Mouse (Mus musculus) spleen, embryonic (tissue): ENCODE data around the gene Trim65.
"Not testable (repeated sequence)": the region's sequence is repeated elsewhere in the genome, so short reads cannot be mapped to it uniquely, and the experiment has no call there.

Experiments used
- CTCF ChIA-PET: fragments of 350-600 bp; sonication (Branson Sonifier 250); formaldehyde crosslinking; loops from one replicate; lab custom pipeline; 2022; lab: Charles Lee

The Trim65 gene

GRCm38 (mm10) chr11:116109441-116110081 lies 21.4 kb downstream of the Trim65 start:
- CTCF ChIA-PET: interaction anchor here (0.8 kb wide), 1 partner anchor 13 kb away, joined by 5 read pairs; no protein-coding TSS in a partner anchor

GRCm38 (mm10) chr11:116108464-116109137 lies 22.3 kb downstream of the Trim65 start:
- CTCF ChIA-PET: no interaction called here

GRCm38 (mm10) chr11:116107777-116108285 lies 23.1 kb downstream of the Trim65 start:
- CTCF ChIA-PET: no interaction called here

- CTCF ChIA-PET: no interaction called here
Observed at GRCm38 (mm10) chr11:116106963-116107776, 23.8 kb downstream of the Trim65 start.

- CTCF ChIA-PET: no interaction called here
Observed at GRCm38 (mm10) chr11:116106154-116106962, 24.6 kb downstream of the Trim65 start.

GRCm38 (mm10) chr11:116105065-116105464 lies 25.9 kb downstream of the Trim65 start:
- CTCF ChIA-PET: interaction anchor here (0.7 kb wide), 1 partner anchor 46 kb away, joined by 4 read pairs; no protein-coding TSS in a partner anchor

- CTCF ChIA-PET: no interaction called here
Observed at GRCm38 (mm10) chr11:116104006-116104646, 26.8 kb downstream of the Trim65 start.

GRCm38 (mm10) chr11:116103572-116103971 lies 27.4 kb downstream of the Trim65 start:
- CTCF ChIA-PET: interaction anchor here (0.5 kb wide), 1 partner anchor 182 kb away, joined by 3 read pairs; no protein-coding TSS in a partner anchor

- CTCF ChIA-PET: no interaction called here
Observed at GRCm38 (mm10) chr11:116102472-116102871, 28.5 kb downstream of the Trim65 start.

- CTCF ChIA-PET: no interaction called here
Observed at GRCm38 (mm10) chr11:116101931-116102381, 29.0 kb downstream of the Trim65 start.

GRCm38 (mm10) chr11:116100839-116101238 lies 30.1 kb downstream of the Trim65 start:
- CTCF ChIA-PET: no interaction called here

- CTCF ChIA-PET: no interaction called here
Observed at GRCm38 (mm10) chr11:116100385-116100784, 30.5 kb downstream of the Trim65 start.

GRCm38 (mm10) chr11:116099462-116099861 lies 31.5 kb downstream of the Trim65 start:
- CTCF ChIA-PET: no interaction called here

GRCm38 (mm10) chr11:116098711-116099460 lies 32.0 kb downstream of the Trim65 start:
- CTCF ChIA-PET: no interaction called here

- CTCF ChIA-PET: interaction anchor here (0.6 kb wide), 1 partner anchor 103 kb away, joined by 3 read pairs; no protein-coding TSS in a partner anchor
Observed at GRCm38 (mm10) chr11:116096213-116097108, 34.5 kb downstream of the Trim65 start.

GRCm38 (mm10) chr11:116095573-116095972 lies 35.4 kb downstream of the Trim65 start:
- CTCF ChIA-PET: interaction anchor here (0.6 kb wide), 1 partner anchor 104 kb away, joined by 3 read pairs; no protein-coding TSS in a partner anchor

GRCm38 (mm10) chr11:116093771-116094565 lies 37.0 kb downstream of the Trim65 start:
- CTCF ChIA-PET: no interaction called here

- CTCF ChIA-PET: not testable (repeated sequence)
Observed at GRCm38 (mm10) chr11:116092959-116093358, 38.0 kb downstream of the Trim65 start.
